Mouse (Mus musculus) spleen, adult 2 months (tissue): ENCODE results near the gene Ptms.

Source experiments
- CTCF ChIP-seq: fragments of 200-500 bp; IDR thresholded peaks from 2 replicates; pipeline ENCODE4 v1.5.1; 2011; ENCODE audit warnings: mild to moderate bottlenecking, inconsistent platforms; ENCODE audit not compliant: insufficient read depth, insufficient read length, insufficient replicate concordance; ENCODE audit errors: extremely low read depth
- POLR2A ChIP-seq: fragments of 200-500 bp; IDR thresholded peaks from 2 replicates; pipeline ENCODE4 v1.6.1; 2011; ENCODE audit warnings: low read depth, low read length, inconsistent platforms

DNA sequence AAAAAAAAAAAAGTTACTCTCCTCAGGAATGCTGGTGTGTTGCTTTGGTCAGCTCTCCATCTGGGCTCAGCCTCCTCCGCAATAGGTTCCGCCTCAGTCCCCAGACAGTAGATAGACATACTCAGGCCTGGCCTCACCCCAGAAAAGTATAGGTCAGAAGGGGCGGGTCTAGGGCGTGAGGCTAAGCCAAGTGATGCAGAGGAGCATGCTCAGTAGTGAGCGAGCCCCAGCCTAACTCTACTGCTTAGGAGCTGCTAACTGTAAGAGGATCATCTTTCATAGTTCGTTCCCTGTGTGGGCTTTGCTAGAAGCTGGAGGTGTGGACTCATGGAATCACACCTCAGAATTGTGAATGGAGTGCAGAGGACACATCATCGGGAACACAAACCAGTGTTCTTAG lies 18.7 kb upstream of the Ptms start:
- TF ChIP-seq POLR2A (no peak), CTCF (no peak)
